Mouse (Mus musculus) heart, embryonic 13.5 days (tissue): ENCODE data around the gene Plk3. TPM values are rescaled to one million over a fixed set of nuclear protein-coding genes. Genes with fewer than 3 reads are reported as not detected.

Experiments used
- ATAC-seq: fragments of 200-750 bp; cut with Nextera tagmentation; 2 replicates; pipeline ENCODE4 v1.8.0; 2017; ENCODE audit warnings: moderate TSS enrichment; ENCODE audit not compliant: insufficient number of reproducible peaks, low FRiP score, low TSS enrichment; ENCODE audit errors: extremely low read depth
- H3K27ac ChIP-seq: fragments of 300-500 bp; sonication (generic); replicated peaks from 2 replicates; pipeline ENCODE4 v1.5.1; 2015; ENCODE audit warnings: moderate library complexity, mild to moderate bottlenecking, inconsistent platforms
- H3K27me3 ChIP-seq: fragments of 300-500 bp; sonication (generic); replicated peaks from 2 replicates; pipeline ENCODE4 v1.6.1; 2015; ENCODE audit warnings: mild to moderate bottlenecking, inconsistent platforms
- H3K36me3 ChIP-seq: fragments of 300-500 bp; sonication (generic); 2 replicates; pipeline ENCODE4 v1.6.1; 2015; ENCODE audit warnings: mild to moderate bottlenecking, inconsistent platforms
- H3K4me1 ChIP-seq: fragments of 300-500 bp; sonication (generic); 2 replicates; pipeline ENCODE4 v1.6.1; 2015; ENCODE audit warnings: inconsistent platforms
- H3K4me2 ChIP-seq: fragments of 300-500 bp; sonication (generic); 2 replicates; pipeline ENCODE4 v1.6.1; 2015; ENCODE audit warnings: inconsistent platforms, mild to moderate bottlenecking, moderate library complexity
- H3K4me3 ChIP-seq: fragments of 300-500 bp; sonication (generic); 2 replicates; pipeline ENCODE4 v1.5.1; 2015; ENCODE audit warnings: moderate library complexity, mild to moderate bottlenecking, inconsistent platforms
- H3K9ac ChIP-seq: fragments of 300-500 bp; sonication (generic); 2 replicates; pipeline ENCODE4 v1.6.1; 2015; ENCODE audit warnings: inconsistent platforms, mild to moderate bottlenecking, moderate library complexity
- H3K9me3 ChIP-seq: fragments of 300-500 bp; sonication (generic); 2 replicates; pipeline ENCODE4 v1.6.1; 2016; ENCODE audit warnings: inconsistent platforms
- WGBS: fragments of 180-500 bp; shearing (Covaris S2); methylation state at CpG from one replicate; pipeline ENCODE4 v1.1.7; 2015; ENCODE audit warnings: mixed read lengths; 5-methylcytosine and 5-hydroxymethylcytosine counted together
- polyA plus RNA-seq: library from polyadenylated mRNA; unstranded; fragments of >200 nt; fragmentation: Nextera tagmentation; extraction: Ambion mirVana; gene quantifications from 2 replicates; pipeline ENCODE4 v1.2.1, GENCODE M21; 2015

Plk3 gene
- polyA plus RNA-seq, 1 experiment from 2014 or later = 2.1 TPM

DNA sequence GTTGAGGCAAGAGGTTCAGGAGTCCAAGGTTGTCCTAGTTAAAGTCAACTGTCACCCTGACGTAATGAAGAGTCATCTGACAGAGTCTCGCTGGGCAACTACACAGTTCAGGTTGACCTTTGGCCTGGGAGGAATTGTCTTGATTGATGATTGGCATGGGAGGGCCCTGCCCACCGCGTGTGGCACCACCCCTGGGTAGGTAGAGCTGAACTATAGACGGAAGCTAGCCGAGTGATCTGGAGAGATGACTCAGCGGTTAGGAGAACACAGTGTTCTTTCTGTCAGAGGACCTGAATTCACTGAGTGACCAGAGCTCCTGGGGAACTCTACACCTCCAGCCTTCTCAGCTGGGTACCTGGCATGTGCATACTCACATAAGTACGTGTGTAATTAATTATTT lies 2.3 kb upstream of the Plk3 start:
- H3K4me2 ChIP-seq = no peak overlapping the region
- no peak for ATAC-seq
- peaks cover 15% of the 10 kb centered on the region for H3K4me1 ChIP-seq
- H3K27me3 ChIP-seq = peaks cover 26% of the 10 kb centered on the region
- no peak overlapping the region for H3K9ac ChIP-seq
- no peak overlapping the region for H3K4me3 ChIP-seq
- no peaks in the 10 kb centered on the region; the same call in 1 of the 2 replicates for H3K36me3 ChIP-seq
- H3K27ac ChIP-seq = no peak overlapping the region
- no peaks in the 10 kb centered on the region for H3K9me3 ChIP-seq
- WGBS = 31% methylated on average over 8 of the region's 8 CpGs

DNA sequence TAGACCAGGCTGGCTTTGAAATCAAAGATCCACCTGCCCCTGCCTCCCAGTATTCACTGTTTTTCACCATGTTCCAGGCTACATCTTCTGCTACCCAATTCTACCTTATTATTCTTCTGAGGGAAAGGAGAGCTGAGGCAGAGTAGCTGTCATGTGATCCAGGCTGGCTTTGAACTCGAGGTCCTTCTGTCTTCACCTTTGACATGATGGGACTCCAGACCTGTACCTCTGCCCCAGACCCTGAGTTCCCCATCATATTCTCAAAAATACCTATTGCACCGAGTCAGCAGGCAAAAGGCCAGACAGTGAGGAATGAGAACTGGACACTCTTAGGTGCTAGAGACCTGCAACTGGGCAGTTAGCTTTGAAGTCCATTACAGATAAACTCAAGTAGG lies 835 bp upstream of the Plk3 start:
- ATAC-seq = no peak
- Histone ChIP-seq H3K27me3 (peaks cover 30% of the 10 kb centered on the region), H3K9ac (peak overlapping the region; percentile 93; the same call in 1 of the 2 replicates), H3K4me3 (peak overlapping the region; percentile 90), H3K27ac (no peak overlapping the region), H3K4me2 (peak overlapping the region; percentile 100), H3K9me3 (no peaks in the 10 kb centered on the region), H3K36me3 (peaks cover 4% of the 10 kb centered on the region; the same call in 1 of the 2 replicates), H3K4me1 (peaks cover 15% of the 10 kb centered on the region)
- WGBS = 32% methylated on average over 2 of the region's 2 CpGs

DNA sequence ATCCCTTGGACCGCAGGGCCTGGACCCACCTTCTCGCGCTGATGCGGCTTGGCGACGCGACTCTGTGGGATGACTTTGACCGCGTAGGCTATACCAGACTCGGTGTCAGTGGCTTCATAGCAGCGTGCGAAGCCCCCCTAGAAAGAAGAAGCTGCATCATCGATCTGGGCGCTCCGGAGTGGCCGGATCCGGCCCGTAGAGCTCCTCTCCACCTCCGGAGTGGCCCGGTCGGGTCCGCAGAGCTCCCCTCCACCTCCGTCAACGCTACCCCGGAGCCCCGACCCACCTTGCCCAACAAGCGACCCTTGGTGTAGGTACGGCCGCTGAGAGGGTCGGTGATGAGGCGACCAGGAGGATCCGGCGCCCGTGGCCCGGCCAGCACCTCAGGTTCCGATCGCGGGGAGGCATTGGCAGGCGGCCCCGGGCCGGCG lies 382 bp downstream of the Plk3 start:
- H3K36me3 ChIP-seq = peaks cover 12% of the 10 kb centered on the region
- no peaks in the 10 kb centered on the region for H3K9me3 ChIP-seq
- H3K9ac ChIP-seq = peak overlapping the region; percentile 93
- peaks cover 30% of the 10 kb centered on the region for H3K27me3 ChIP-seq
- ATAC-seq = 0 out of 2 replicates have a peak, but pooled peaks have one; percentile 10
- under 1% methylated on average over 41 of the region's 42 CpGs for WGBS
- peaks cover 15% of the 10 kb centered on the region for H3K4me1 ChIP-seq
- H3K4me3 ChIP-seq = peak overlapping the region; percentile 90
- H3K4me2 ChIP-seq = peak overlapping the region; percentile 100
- H3K27ac ChIP-seq = no peak overlapping the region

DNA sequence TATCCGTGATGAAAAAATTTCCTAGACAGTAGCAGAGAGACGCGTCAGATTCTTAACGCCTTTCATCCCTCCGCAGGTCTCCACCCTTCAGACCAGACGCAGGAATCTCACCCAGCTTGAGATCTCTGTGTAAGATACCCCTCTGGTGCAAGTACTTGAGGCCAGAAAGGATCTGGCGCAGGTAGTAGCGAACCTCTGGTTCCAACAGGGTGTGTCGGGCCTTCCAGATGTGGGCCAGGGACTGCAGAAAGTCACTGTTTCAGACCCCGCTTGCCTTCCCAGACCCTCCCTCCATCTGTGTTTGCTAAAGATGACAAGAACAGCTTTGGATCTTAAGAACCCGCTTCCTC lies 994 bp downstream of the Plk3 start:
- peak overlapping the region; percentile 93 for H3K9ac ChIP-seq

DNA sequence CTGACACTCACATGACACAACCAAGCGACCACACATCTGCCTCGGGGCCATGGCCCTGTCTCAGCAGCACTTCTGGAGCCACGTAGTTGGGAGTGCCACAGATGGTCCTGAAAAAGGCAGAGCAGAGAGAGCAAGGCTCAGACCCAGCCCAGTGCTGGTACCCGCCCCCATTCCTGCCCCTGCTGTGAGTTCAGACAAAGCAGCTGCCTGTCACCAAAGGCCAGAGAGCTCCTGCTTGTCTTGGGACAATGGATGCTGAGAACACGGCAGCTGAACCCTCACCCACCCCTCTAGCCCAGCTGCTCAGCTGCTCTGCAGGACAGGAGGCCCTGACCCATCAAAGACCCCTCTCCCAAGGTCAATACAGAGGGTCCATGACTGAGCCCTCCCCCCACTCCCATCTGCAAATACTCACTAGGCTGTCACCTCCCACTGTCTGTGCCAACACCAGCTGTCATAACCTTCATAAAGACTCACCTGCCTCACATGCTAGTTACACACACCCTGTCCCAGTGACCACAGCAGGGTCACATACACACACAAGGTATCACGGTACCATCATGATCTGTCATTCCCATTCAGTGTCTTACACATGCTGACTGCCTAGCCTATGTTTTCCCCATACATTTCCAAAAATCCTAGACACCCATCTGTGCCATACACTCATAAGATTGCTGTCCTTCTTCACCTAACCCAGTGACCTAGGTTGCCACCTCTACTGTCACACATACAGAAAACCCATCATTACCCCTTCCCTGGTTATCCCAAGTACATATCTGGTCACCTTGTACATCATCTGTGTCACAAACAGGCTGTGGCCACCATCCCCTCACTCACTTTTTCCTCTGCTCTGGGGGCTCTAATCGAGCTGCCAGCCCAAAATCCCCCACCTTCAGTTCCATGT lies 1.6 kb downstream of the Plk3 start:
- Histone ChIP-seq H3K27ac (no peak overlapping the region), H3K36me3 (peaks cover 17% of the 10 kb centered on the region), H3K4me2 (peak overlapping the region; percentile 100), H3K4me3 (peak overlapping the region; percentile 90), H3K27me3 (peaks cover 30% of the 10 kb centered on the region), H3K9me3 (no peaks in the 10 kb centered on the region), H3K9ac (peak overlapping the region; percentile 93), H3K4me1 (peaks cover 15% of the 10 kb centered on the region)
- 41% methylated on average over 7 of the region's 7 CpGs for WGBS
- ATAC-seq = no peak

More for the DNA sequence above, 994 bp downstream of the Plk3 start:
- WGBS = 17% methylated on average over 11 of the region's 11 CpGs
- H3K4me3 ChIP-seq = peak overlapping the region; percentile 90
- H3K9me3 ChIP-seq = no peaks in the 10 kb centered on the region
- peaks cover 17% of the 10 kb centered on the region for H3K36me3 ChIP-seq
- no peak for ATAC-seq
- peaks cover 15% of the 10 kb centered on the region for H3K4me1 ChIP-seq
- H3K4me2 ChIP-seq = peak overlapping the region; percentile 100
- H3K27me3 ChIP-seq = peaks cover 30% of the 10 kb centered on the region
- H3K27ac ChIP-seq = no peak overlapping the region

DNA sequence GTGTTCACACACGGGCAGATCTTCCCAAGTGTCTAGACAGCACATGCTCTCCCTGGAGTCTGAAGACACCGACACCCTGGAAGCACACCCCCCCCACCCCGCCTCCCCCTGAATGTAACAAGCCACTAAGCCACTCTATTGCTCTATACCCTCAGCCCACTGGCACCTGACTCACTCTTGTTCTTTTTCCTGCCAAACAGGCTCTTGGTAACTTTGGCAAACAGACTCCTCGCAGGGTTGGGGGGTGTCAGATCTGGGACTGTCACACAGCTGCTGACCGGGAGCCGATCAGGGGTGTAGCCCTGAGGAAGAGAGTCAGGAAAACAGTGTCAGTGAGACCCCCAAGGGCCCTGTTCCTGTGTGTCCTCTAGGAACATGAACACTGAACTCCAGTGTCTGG lies 2.6 kb downstream of the Plk3 start:
- H3K27ac ChIP-seq = no peak overlapping the region
- H3K4me3 ChIP-seq = no peak overlapping the region
- peaks cover 30% of the 10 kb centered on the region for H3K27me3 ChIP-seq
- H3K9me3 ChIP-seq = no peaks in the 10 kb centered on the region
- peaks cover 17% of the 10 kb centered on the region for H3K36me3 ChIP-seq
- no peak overlapping the region for H3K9ac ChIP-seq
- H3K4me2 ChIP-seq = no peak overlapping the region
- H3K4me1 ChIP-seq = peaks cover 19% of the 10 kb centered on the region
- 76% methylated on average over 6 of the region's 6 CpGs for WGBS
- no peak for ATAC-seq

DNA sequence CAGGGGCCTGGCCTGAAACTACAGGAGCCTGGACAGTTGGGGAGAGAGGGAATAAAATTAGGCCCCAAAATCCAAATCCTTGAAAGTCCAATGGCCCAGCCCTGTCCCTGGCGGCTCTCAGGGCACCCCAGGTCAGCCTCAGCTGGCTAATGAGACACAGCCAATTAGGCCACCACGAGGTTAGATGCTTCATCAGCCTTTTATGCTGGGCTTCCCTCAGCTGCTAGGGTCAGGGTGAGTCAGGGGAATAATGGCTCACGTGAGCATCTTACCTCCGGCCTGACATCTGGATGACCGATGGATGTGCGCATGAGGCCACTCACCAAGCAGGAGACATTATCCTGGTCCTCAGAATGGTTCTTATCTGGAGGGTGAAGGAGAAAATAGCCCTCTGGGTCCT lies 3.0 kb downstream of the Plk3 start:
- Histone ChIP-seq H3K36me3 (peaks cover 17% of the 10 kb centered on the region), H3K4me2 (no peak overlapping the region), H3K4me1 (peaks cover 22% of the 10 kb centered on the region), H3K9ac (no peak overlapping the region), H3K4me3 (no peak overlapping the region), H3K27ac (no peak overlapping the region), H3K27me3 (peaks cover 30% of the 10 kb centered on the region), H3K9me3 (no peaks in the 10 kb centered on the region)
- 71% methylated on average over 6 of the region's 6 CpGs for WGBS
- no peak for ATAC-seq

DNA sequence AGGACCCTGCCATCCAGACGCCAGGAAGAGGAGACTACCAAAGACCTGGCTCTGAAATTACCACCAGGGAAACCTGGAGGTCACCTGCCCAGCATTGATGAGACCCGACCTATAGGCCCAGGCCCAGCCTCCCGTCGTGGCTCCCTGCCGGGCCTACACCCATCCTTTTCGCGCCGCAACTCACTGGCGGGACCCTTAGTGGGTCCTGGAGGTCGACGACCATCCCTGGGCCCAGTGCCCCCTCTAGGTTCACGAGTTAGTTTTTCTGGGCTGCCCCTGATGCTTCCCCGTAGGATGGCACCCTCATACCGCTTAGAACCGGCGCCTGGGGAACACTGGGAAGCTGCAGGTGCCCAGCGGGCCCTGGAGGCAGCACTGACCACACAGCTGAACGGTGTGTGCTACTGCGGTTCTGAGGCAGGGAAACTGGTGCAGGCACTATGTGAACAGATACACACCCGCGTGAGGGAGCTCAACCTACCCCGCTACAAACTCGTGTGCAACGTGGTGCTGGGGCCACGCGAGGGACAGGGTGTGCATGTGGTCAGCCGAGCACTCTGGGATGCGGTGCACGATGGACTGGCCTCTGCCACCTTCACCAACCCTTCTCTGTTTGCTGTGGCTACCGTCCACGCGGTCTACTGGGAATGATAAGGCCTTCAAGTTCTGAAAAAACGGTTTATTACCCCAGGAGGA lies 5.6 kb downstream of the Plk3 start:
- peaks cover 17% of the 10 kb centered on the region for H3K36me3 ChIP-seq
- H3K9ac ChIP-seq = no peak overlapping the region
- no peak overlapping the region for H3K27ac ChIP-seq
- H3K4me3 ChIP-seq = no peak overlapping the region
- H3K4me2 ChIP-seq = no peak overlapping the region
- H3K9me3 ChIP-seq = no peaks in the 10 kb centered on the region
- ATAC-seq = no peak
- peaks cover 26% of the 10 kb centered on the region for H3K27me3 ChIP-seq
- H3K4me1 ChIP-seq = peaks cover 29% of the 10 kb centered on the region
- 79% methylated on average over 33 of the region's 33 CpGs for WGBS

DNA sequence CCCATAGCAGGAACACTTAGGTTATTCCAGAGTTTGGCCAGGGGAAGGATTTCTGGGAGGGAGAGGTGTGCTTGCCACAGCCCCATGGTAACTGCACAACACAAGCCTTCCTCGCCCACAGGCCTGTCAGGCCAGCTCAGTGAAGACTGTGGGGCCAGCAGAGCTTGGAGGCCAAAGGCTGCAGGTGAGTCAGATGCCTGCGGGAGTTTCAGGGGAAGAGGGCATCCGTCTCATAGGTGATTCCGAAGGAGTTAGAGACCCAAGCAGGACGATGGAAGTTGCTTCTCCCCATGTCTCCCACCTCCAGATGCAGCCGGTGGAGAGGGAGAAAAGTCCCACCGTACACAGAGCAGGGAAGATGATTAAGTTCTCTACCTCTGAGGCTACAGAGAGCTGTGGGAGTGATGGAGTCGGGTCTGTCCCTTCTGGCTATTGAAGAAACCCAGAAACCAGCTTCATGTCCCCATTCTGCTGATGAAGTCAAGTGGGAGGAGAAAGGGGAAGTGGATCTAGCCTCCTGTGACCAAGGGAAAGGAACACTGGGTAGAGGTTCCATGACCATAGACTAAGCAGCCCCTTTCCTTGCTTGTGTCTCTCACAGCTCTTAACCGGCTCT lies 7.0 kb downstream of the Plk3 start, which contains the start of gene Tctex1d4:
Gene Tctex1d4 (plus strand): TSS at position 120 of the 616 bp plus-strand sequence.
- 73% methylated on average over 9 of the region's 9 CpGs for WGBS
- Histone ChIP-seq H3K4me1 (peaks cover 24% of the 10 kb centered on the region), H3K9me3 (no peaks in the 10 kb centered on the region), H3K36me3 (peaks cover 17% of the 10 kb centered on the region), H3K27ac (peak within 1 kb of the TSS; percentile 91), H3K4me3 (no peak within 1 kb of the TSS), H3K27me3 (peaks cover 13% of the 10 kb centered on the region), H3K9ac (peak within 1 kb of the TSS; percentile 21; the same call in 1 of the 2 replicates), H3K4me2 (0 out of 2 replicates have a peak within 1 kb of the TSS, but pooled peaks have one; percentile 20)
- ATAC-seq = no peak

DNA sequence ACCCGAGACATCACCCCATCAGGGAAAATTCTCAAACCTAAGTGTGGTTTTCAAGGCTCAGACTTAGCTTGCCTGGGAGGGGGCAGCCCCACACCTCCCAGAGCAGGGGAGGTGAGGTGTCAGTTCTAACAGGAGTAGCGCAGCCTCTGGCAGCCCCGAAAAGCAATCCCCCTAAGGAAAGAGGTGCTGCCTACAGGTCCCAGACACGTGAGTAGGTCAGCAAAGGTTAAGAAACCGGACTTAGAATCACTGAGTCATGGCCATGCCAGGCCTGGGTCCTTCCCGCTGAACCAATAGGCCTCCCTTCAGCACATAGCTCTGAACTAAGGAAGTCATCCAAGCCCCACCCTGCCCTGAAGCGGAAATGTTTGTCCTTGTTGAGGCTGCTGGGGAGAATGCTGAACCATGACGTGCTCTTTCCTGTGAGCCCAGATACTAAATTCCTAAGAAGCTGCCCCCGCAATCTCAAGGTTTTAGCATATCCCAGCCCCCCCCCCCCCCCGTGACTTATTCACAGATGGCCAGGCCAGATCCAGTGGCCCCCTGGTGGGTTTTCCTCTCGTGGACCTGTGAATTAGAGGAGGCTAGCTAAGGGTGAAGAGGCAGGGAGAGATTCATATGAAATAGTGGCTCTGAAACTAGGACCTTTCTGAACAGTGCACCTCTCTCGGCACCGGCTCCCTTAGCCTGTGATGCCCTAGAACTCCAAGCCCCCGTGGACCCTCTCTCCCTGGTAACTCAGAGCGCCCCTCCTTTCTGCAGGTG lies 7.7 kb downstream of the Plk3 start:
- H3K36me3 ChIP-seq = peaks cover 17% of the 10 kb centered on the region
- peak overlapping the region; percentile 91 for H3K27ac ChIP-seq
- 43% methylated on average over 15 of the region's 15 CpGs for WGBS
- no peak; the same call in 1 of the 2 replicates for ATAC-seq
- no peaks in the 10 kb centered on the region for H3K9me3 ChIP-seq
- no peak overlapping the region for H3K4me3 ChIP-seq
- peaks cover 28% of the 10 kb centered on the region for H3K4me1 ChIP-seq
- H3K4me2 ChIP-seq = 0 out of 2 replicates have a peak overlapping the region, but pooled peaks have one; percentile 20
- peak overlapping the region; percentile 21; the same call in 1 of the 2 replicates for H3K9ac ChIP-seq
- peaks cover 6% of the 10 kb centered on the region; the same call in 1 of the 2 replicates for H3K27me3 ChIP-seq
